Mouse (Mus musculus): Measurements from ENCODE around the gene Tet1.

- TF ChIP-seq CTCF (IDR thresholded peaks at IDR 0.05) (no peak), EP300 (IDR thresholded peaks at IDR 0.05) (no peak)
These were observed 10.2 kb upstream of the Tet1 start for GRCm38 (mm10) chr10:62918985-62919384.
